11 mouse cellular contexts compared by ENCODE assay signal in genomic region chr3:79314006-79314698, GRCm38 (mm10). TPM values are rescaled to one million over a fixed set of nuclear protein-coding genes. Genes with fewer than 3 reads are reported as not detected.
DNase-seq lines count a peak whose midpoint lies in the region; ATAC-seq lines count a peak whose summit lies in the region.
"Had no signal": no experiment of that assay in that cellular context is flagged by ENCODE, and none has a peak within 500 bp of the region (broad histone marks: within the 10 kb centered on the region; RNA-seq: fewer than 3 reads in every experiment).

No protein-coding gene starts in this region.

- DNase-seq in lung, postnatal 36 days = peak; percentile 15
- DNase-seq in lung, postnatal 25 days (ENCODE audit: low spot score) = no peak
- DNase-seq in frontal cortex, adult 2 months (ENCODE audit: extremely low spot score in 1 of 2, low spot score in 1 of 2) = peak; percentile 91 to 94
- peak; percentile 32 to 41 for DNase-seq in layer of hippocampus, postnatal 10 days (ENCODE audit: low spot score in 2 of 2)
- DNase-seq in right cerebral cortex, postnatal 10 days (ENCODE audit: low spot score in 2 of 2) = peak; percentile 87 to 93
- DNase-seq in gastrocnemius, postnatal 4 days (ENCODE audit: low spot score in 2 of 2) = no peak
- DNase-seq in cerebellum, postnatal 25 days = no peak

- ATAC-seq in erythroid progenitor cell, adult 5-6 weeks (replicated peaks; ENCODE audit: low FRiP score, poor library complexity, severe bottlenecking) = no peak

RNA-seq across cellular contexts. Expression of gene Gm17359, which starts 22.3 kb away (rescaled TPM):
- not detected in 2 replicates for polyA plus RNA-seq in frontal cortex, adult 2 months (2012; rRNA removed)
- not detected for total RNA-seq in layer of hippocampus, postnatal 10 days (2021)
- not detected for total RNA-seq in gastrocnemius, postnatal 4 days (2021)
- total RNA-seq in erythroid progenitor cell, adult 5-6 weeks (2015; ENCODE audit: low replicate concordance) = not detected in 2 replicates
- not detected in 2 replicates for total RNA-seq in erythroid progenitor cell, adult 5-6 weeks (2017; ENCODE audit: low replicate concordance)
- total RNA-seq: common myeloid progenitor, adult 5-6 weeks had no signal
- polyA plus RNA-seq: heart, embryonic 15.5 days; stomach, embryonic 16.5 days had no signal

RNA-seq across cellular contexts. Expression of gene Rapgef2, which starts 27.8 kb away (rescaled TPM):
- polyA plus RNA-seq in frontal cortex, adult 2 months (2012; rRNA removed) = 52.8 and 60.3 TPM in 2 replicates
- total RNA-seq in layer of hippocampus, postnatal 10 days (2021) = 100 to 1,000 TPM in 1 of 2 experiments, 10 to 100 TPM in 1; 92.7 to 105 TPM
- total RNA-seq in gastrocnemius, postnatal 4 days (2021) = 10 to 100 TPM; 33.8 to 37.3 TPM
- total RNA-seq in erythroid progenitor cell, adult 5-6 weeks (2015; ENCODE audit: low replicate concordance) = 2.1 and 7.6 TPM in 2 replicates
- 0.38 and 2.8 TPM in 2 replicates for total RNA-seq in erythroid progenitor cell, adult 5-6 weeks (2017; ENCODE audit: low replicate concordance)

Comparison
In these comparisons a context has a peak if more than half of its experiments do, and no peak if none do; other contexts are left out.
1. DNase-seq: peak in lung, postnatal 36 days (single experiment), frontal cortex, adult 2 months (2 of 2), layer of hippocampus, postnatal 10 days (2 of 2) and right cerebral cortex, postnatal 10 days (2 of 2); none in lung, postnatal 25 days (single experiment), gastrocnemius, postnatal 4 days (0 of 2) and cerebellum, postnatal 25 days (0 of 2).
2. RNA of gene Rapgef2, which starts 27.8 kb away (total RNA-seq): 92.7 to 105 TPM in layer of hippocampus, postnatal 10 days and 33.8 to 37.3 TPM in gastrocnemius, postnatal 4 days; 0.38 to 7.6 TPM in erythroid progenitor cell, adult 5-6 weeks; every median in the first group is over 4 times any median in the second.